Mouse (Mus musculus) CD8-positive naive resting alpha-beta T cell, adult 57 days (primary cell): ENCODE results near the gene Gm21721. TPM values are rescaled to one million over a fixed set of nuclear protein-coding genes. Genes with fewer than 3 reads are reported as not detected.

Experiments
- total RNA-seq: library from RNA; stranded (reverse); gene quantifications from one replicate; pipeline ENCODE4 v1.2.4, GENCODE M21; 2023

Gene Gm21721
- not detected for total RNA-seq

DNA sequence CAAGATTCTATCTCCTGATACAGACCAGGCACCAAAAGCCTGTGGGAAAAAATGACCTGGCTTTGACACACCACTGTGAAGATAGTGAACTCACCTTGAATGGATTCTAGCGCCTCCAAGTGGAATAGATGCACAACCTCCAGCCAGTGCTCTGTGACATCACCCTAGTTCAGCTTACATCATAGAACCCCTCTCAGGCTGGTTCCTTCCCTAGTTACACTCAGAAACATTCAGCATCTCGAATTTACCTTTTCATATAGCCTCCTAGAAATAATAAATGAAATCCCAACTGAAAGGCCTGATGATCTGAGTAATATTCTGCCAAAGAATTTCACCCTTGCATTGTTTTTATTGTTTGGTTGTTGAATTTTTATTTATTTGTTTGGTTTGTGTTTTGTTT lies at the start of gene Gm21721:
Gene Gm21721, minus strand, starts transcription at position 101 of the 400 bp plus-strand sequence.

Other genes starting within 250 kb of the Gm21721 start
- gene Gm21292, start 68.3 kb downstream of the Gm21721 start, total RNA-seq: not detected
- gene Gm21812, start 145.0 kb upstream of the Gm21721 start, total RNA-seq: not detected
- not detected for gene Gm21874, start 214.0 kb upstream of the Gm21721 start, total RNA-seq